Mouse (Mus musculus): ENCODE measurements around the gene Creb5. TPM values are rescaled to one million over a fixed set of nuclear protein-coding genes. Genes with fewer than 3 reads are reported as not detected.

Gene Creb5
- total and polyA plus RNA-seq, 2 experiments from 2014 or later, result 3.1 to 4.4 TPM

DNA sequence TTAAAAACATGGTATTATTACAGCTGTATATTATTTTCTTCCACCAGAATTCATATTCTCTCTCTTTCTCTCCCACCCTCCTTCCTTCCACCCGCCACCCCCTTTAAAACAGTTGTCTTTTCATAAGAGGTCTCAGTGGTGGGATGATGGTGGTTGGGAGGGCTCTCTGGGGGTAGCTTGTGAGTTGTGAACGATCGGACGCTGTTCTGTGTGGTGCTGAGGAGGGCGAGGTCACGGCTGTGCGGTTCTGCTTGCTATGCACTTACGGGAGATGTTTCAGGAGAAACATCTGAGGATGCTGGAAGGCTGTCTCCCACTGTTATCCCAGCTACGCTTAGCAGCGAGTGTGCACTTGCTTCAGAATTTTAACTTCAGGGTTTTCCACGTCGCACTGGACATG is 287.0 kb downstream of the Creb5 start:
- DNase-seq (ENCODE audit: low spot score) (no peak), ATAC-seq (no peak)
- Histone ChIP-seq H3K9ac (replicated peaks; ENCODE audit: low read length) (peak overlapping the region; percentile 33; the same call in 1 of the 2 replicates), H3K27ac (no peak overlapping the region), H3K36me3 (ENCODE audit: insufficient read depth, low read length) (no peaks in the 10 kb centered on the region), H3K4me2 (ENCODE audit: low read depth, low read length) (peak overlapping the region; percentile 60), H3K4me3 (ENCODE audit: low read length) (peak overlapping the region; percentile 33), H3K9me3 (ENCODE audit: low read length) (no peaks in the 10 kb centered on the region), H3K27me3 (ENCODE audit: insufficient read depth, low read length) (no peaks in the 10 kb centered on the region), H3K4me1 (ENCODE audit: insufficient read depth, low read length) (peaks cover 6% of the 10 kb centered on the region; the same call in 1 of the 2 replicates)
- WGBS, result 26% methylated on average over 12 of the region's 12 CpGs
- TF ChIP-seq CTCF (IDR thresholded peaks at IDR 0.05; ENCODE audit: low read depth), result no peak

DNA sequence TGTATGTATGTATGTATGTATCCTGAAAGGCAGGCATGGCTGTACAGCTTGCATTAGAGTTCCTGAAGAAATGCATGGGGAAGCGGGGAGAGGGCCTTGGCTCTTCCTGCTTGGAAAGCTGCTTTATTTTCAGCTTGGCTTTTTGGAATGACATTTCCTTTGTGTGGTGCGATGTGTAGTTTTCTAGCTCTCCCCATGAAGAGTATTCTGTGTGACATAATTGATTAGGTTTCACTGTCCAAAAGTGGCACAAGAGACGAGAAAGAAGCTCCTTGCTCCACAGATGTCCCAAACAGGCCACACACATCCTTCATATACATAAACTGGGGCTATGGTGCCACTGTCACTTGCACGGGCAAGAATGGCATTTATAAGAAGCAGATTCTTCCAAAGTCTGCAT is 288.1 kb downstream of the Creb5 start:
- H3K4me1 ChIP-seq (ENCODE audit: insufficient read depth, low read length), result peaks cover 6% of the 10 kb centered on the region; the same call in 1 of the 2 replicates
- H3K9me3 ChIP-seq (ENCODE audit: low read length), result no peaks in the 10 kb centered on the region
- TF ChIP-seq CTCF (IDR thresholded peaks at IDR 0.05; ENCODE audit: low read depth), result no peak
- no peaks in the 10 kb centered on the region for H3K27me3 ChIP-seq (ENCODE audit: insufficient read depth, low read length)
- DNase-seq (ENCODE audit: low spot score) (no peak), ATAC-seq (no peak)
- whole genome bisulfite sequencing, result 59% methylated on average over 4 of the region's 4 CpGs
- H3K4me2 ChIP-seq (ENCODE audit: low read depth, low read length), result peak overlapping the region; percentile 60
- H3K36me3 ChIP-seq (ENCODE audit: insufficient read depth, low read length), result no peaks in the 10 kb centered on the region
- no peak overlapping the region for H3K9ac ChIP-seq (replicated peaks; ENCODE audit: low read length)
- no peak overlapping the region for H3K4me3 ChIP-seq (ENCODE audit: low read length)
- H3K27ac ChIP-seq, result no peak overlapping the region

DNA sequence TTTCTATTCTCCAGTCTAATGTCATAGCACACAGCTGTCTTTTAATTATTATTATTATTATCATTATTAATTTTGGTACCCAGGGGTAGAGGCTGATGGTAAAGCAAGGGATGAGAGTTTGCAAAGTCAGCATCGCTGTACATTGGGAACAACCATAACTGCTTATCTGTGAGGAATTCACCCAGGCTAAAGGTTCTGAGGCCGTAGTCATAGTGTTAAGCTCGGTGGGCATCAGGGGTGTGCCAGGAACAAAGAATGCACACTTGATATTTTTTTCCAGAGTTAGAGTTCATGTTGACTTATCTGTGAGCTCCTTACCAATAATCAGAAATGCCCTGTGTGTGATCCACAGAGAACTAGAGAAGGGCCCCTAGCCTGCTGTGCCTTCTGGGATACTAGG is 288.8 kb downstream of the Creb5 start:
- ATAC-seq (no peak), DNase-seq (ENCODE audit: low spot score) (no peak)
- TF ChIP-seq CTCF (IDR thresholded peaks at IDR 0.05; ENCODE audit: low read depth), result no peak
- Histone ChIP-seq H3K9me3 (ENCODE audit: low read length) (no peaks in the 10 kb centered on the region), H3K36me3 (ENCODE audit: insufficient read depth, low read length) (no peaks in the 10 kb centered on the region), H3K27ac (no peak overlapping the region), H3K4me1 (ENCODE audit: insufficient read depth, low read length) (peaks cover 6% of the 10 kb centered on the region; the same call in 1 of the 2 replicates), H3K4me2 (ENCODE audit: low read depth, low read length) (no peak overlapping the region), H3K27me3 (ENCODE audit: insufficient read depth, low read length) (no peaks in the 10 kb centered on the region), H3K9ac (replicated peaks; ENCODE audit: low read length) (no peak overlapping the region), H3K4me3 (ENCODE audit: low read length) (no peak overlapping the region)
- 92% methylated on average over 3 of the region's 3 CpGs for WGBS

DNA sequence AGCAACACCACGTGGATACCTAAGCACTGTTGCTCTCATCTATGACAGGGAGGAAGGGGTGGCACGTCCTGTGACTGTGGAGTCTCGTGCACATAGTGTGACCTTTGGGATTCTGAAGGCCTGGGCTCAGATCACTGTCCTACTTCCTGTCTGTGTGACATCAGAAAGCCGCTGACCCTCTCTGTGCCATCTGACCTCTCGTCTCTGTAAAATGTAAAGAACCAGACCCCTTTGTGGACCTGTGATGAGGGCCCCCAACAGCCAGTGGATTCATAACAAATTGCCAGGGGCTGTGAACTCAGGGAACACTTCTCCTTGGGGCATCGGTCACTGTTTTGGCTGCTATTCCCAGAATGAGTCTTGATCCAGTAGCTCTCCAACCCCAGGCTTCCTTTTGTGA is 289.8 kb downstream of the Creb5 start:
- H3K4me1 ChIP-seq (ENCODE audit: insufficient read depth, low read length), result peaks cover 6% of the 10 kb centered on the region; the same call in 1 of the 2 replicates
- no peak overlapping the region for H3K4me2 ChIP-seq (ENCODE audit: low read depth, low read length)
- DNase-seq (ENCODE audit: low spot score) (no peak), ATAC-seq (no peak)
- no peak overlapping the region for H3K4me3 ChIP-seq (ENCODE audit: low read length)
- WGBS, result 84% methylated on average over 6 of the region's 6 CpGs
- H3K27me3 ChIP-seq (ENCODE audit: insufficient read depth, low read length), result no peaks in the 10 kb centered on the region
- H3K9me3 ChIP-seq (ENCODE audit: low read length), result no peaks in the 10 kb centered on the region
- TF ChIP-seq CTCF (IDR thresholded peaks at IDR 0.05; ENCODE audit: low read depth), result no peak
- H3K27ac ChIP-seq, result no peak overlapping the region
- no peak overlapping the region for H3K9ac ChIP-seq (replicated peaks; ENCODE audit: low read length)
- H3K36me3 ChIP-seq (ENCODE audit: insufficient read depth, low read length), result no peaks in the 10 kb centered on the region

DNA sequence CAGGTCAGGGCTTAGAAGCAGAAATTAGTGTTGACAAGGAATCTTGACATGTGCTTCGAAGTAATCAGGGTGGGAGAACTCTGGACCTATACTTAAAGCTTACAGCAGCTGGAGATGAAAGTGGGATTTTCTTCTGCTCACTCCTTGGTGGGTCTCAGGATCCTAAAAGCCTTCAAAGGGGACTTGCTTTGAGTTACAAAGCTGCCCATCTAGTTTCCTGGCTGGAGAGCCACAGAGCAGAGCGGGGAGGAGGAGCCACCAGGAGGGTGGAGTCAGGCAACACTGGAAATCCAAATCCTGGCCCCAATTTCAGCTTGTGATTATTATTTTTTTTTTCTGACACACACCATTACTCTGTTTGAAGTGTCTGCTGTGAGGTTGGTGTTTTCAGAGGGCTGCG is 290.7 kb downstream of the Creb5 start:
- H3K27ac ChIP-seq, result no peak overlapping the region
- H3K9me3 ChIP-seq (ENCODE audit: low read length), result no peaks in the 10 kb centered on the region
- no peak overlapping the region for H3K4me3 ChIP-seq (ENCODE audit: low read length)
- ATAC-seq (no peak), DNase-seq (ENCODE audit: low spot score) (no peak)
- 85% methylated on average over 3 of the region's 3 CpGs for WGBS
- no peak overlapping the region for H3K4me2 ChIP-seq (ENCODE audit: low read depth, low read length)
- H3K36me3 ChIP-seq (ENCODE audit: insufficient read depth, low read length), result no peaks in the 10 kb centered on the region
- H3K4me1 ChIP-seq (ENCODE audit: insufficient read depth, low read length), result no peaks in the 10 kb centered on the region; the same call in 1 of the 2 replicates
- no peak for TF ChIP-seq CTCF (IDR thresholded peaks at IDR 0.05; ENCODE audit: low read depth)
- no peak overlapping the region for H3K9ac ChIP-seq (replicated peaks; ENCODE audit: low read length)
- no peaks in the 10 kb centered on the region for H3K27me3 ChIP-seq (ENCODE audit: insufficient read depth, low read length)

DNA sequence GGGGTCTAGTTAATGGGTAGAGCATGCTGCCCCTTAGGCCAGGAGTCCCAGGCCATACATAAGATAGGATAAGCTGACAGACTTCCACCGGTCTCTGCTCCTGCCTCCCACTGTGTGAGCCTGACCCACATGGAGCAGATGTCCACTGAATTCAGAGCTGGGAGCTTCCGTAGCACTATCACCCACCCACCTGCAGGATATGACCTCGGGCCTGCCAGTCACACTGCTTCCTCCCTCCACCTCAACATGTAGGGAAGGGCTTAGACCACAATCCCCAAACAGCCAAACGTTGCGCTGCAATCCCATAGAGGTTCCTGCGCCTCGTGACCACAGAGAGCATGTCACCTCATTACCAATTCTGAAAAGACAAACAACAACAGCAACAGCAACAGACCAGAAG is 293.3 kb downstream of the Creb5 start:
- 75% methylated on average over 7 of the region's 7 CpGs for WGBS

DNA sequence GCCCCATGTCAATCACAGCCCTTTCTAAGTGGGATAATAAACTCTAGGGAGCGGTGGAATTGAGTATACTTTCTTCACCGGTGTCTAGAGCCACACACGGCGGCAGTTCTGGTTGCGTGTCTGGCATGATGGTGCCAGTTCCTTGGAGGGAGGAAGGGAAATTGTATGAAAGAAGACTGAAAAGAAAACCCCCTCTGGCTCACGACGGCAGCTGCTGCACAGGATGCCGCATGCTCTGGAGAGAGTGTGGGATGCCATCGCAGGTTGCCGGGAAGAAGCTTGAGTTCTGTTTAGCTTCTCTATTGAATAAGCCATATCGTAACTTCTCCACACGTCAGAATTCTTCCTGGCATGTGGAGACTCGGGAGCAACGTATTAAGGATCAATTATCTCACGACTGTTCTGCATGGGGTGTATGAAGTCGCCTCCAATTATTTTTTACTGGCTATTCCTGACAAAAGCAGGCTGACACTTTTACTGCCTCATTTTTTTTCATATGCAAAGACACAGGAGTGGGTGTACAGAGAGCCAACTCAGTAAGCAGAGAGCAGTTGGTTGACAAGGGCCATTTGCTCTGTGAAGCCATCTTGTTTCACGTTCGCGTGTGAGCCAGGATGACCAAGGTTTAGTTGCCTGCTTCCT is 296.3 kb downstream of the Creb5 start:
- peak overlapping the region; percentile 45 for H3K4me2 ChIP-seq (ENCODE audit: low read depth, low read length)
- no peak overlapping the region for H3K4me3 ChIP-seq (ENCODE audit: low read length)
- no peak overlapping the region for H3K9ac ChIP-seq (replicated peaks; ENCODE audit: low read length)
- peak overlapping the region; percentile 51 for H3K27ac ChIP-seq
- ATAC-seq (0 out of 2 replicates have a peak, but pooled peaks have one; percentile 32), DNase-seq (ENCODE audit: low spot score) (peak; percentile 59)
- H3K9me3 ChIP-seq (ENCODE audit: low read length), result no peaks in the 10 kb centered on the region
- no peak for TF ChIP-seq CTCF (IDR thresholded peaks at IDR 0.05; ENCODE audit: low read depth)
- H3K4me1 ChIP-seq (ENCODE audit: insufficient read depth, low read length), result peaks cover 3% of the 10 kb centered on the region; the same call in 1 of the 2 replicates
- WGBS, result 23% methylated on average over 19 of the region's 19 CpGs
- no peaks in the 10 kb centered on the region for H3K27me3 ChIP-seq (ENCODE audit: insufficient read depth, low read length)
- no peaks in the 10 kb centered on the region for H3K36me3 ChIP-seq (ENCODE audit: insufficient read depth, low read length)

More for the DNA sequence above, 293.3 kb downstream of the Creb5 start:
- peaks cover 3% of the 10 kb centered on the region; the same call in 1 of the 2 replicates for H3K4me1 ChIP-seq (ENCODE audit: insufficient read depth, low read length)
- H3K4me3 ChIP-seq (ENCODE audit: low read length), result no peak overlapping the region
- DNase-seq (ENCODE audit: low spot score), result no peak
- H3K4me2 ChIP-seq (ENCODE audit: low read depth, low read length), result no peak overlapping the region
- no peaks in the 10 kb centered on the region for H3K36me3 ChIP-seq (ENCODE audit: insufficient read depth, low read length)
- no peak for ATAC-seq
- no peaks in the 10 kb centered on the region for H3K27me3 ChIP-seq (ENCODE audit: insufficient read depth, low read length)
- TF ChIP-seq CTCF (IDR thresholded peaks at IDR 0.05; ENCODE audit: low read depth), result no peak
- no peak overlapping the region for H3K27ac ChIP-seq
- H3K9me3 ChIP-seq (ENCODE audit: low read length), result no peaks in the 10 kb centered on the region
- no peak overlapping the region for H3K9ac ChIP-seq (replicated peaks; ENCODE audit: low read length)

All from hindbrain, postnatal 0 days (tissue).